Mouse (Mus musculus): ENCODE results near the gene Adamts20. TPM values are rescaled to one million over a fixed set of nuclear protein-coding genes. Genes with fewer than 3 reads are reported as not detected.
A peak's percentile ranks its signal among the peaks of the same experiment; 100 is the strongest.

Adamts20 gene
- polyA plus RNA-seq, 1 experiment, result not detected

GRCm38 (mm10) chr15:94427482-94428214, 37.6 kb downstream of the Adamts20 start:
- Histone ChIP-seq H3K27me3 (ENCODE audit: control insufficient read depth) (no peaks in the 10 kb centered on the region), H3K4me1 (ENCODE audit: control insufficient read depth) (no peaks in the 10 kb centered on the region), H3K4me3 (replicated peaks) (no peak overlapping the region), H3K9me3 (ENCODE audit: control insufficient read depth, low read length) (no peaks in the 10 kb centered on the region), H3K36me3 (ENCODE audit: control insufficient read depth) (no peaks in the 10 kb centered on the region)
- TF ChIP-seq TAL1 (IDR thresholded peaks at IDR 0.05; ENCODE audit: low read length) (no peak), GATA1 (IDR thresholded peaks at IDR 0.05; ENCODE audit: low read length) (no peak)

- Histone ChIP-seq H3K36me3 (ENCODE audit: control insufficient read depth) (no peaks in the 10 kb centered on the region), H3K4me1 (ENCODE audit: control insufficient read depth) (no peaks in the 10 kb centered on the region), H3K9me3 (ENCODE audit: control insufficient read depth, low read length) (no peaks in the 10 kb centered on the region), H3K27me3 (ENCODE audit: control insufficient read depth) (no peaks in the 10 kb centered on the region), H3K4me3 (replicated peaks) (no peak overlapping the region)
- TF ChIP-seq GATA1 (IDR thresholded peaks at IDR 0.05; ENCODE audit: low read length) (no peak), TAL1 (IDR thresholded peaks at IDR 0.05; ENCODE audit: low read length) (no peak)
These were observed 44.7 kb downstream of the Adamts20 start for GRCm38 (mm10) chr15:94420526-94420925.

DNA sequence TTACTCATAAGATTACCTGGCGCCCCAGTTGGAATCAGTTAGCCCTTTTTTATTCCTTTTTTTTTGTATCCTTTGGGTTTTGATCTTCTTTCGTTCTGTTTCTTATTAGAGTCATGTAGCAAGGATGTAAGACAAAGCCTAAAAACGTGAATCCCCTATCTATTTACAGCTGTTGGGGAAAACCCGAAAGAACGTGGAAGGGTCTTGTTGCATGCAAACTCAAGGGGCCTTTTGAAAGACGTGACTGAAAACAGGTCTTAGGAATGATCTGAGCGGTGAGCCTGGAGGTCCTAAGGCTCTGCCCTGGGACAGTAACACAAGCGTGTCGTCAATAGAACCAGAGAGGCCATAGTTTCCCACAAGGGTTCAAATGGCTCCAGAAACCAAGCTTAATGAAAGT, 46.1 kb downstream of the Adamts20 start:
- H3K9me3 ChIP-seq (ENCODE audit: control insufficient read depth, low read length), result no peaks in the 10 kb centered on the region
- no peaks in the 10 kb centered on the region for H3K4me1 ChIP-seq (ENCODE audit: control insufficient read depth)
- H3K36me3 ChIP-seq (ENCODE audit: control insufficient read depth), result no peaks in the 10 kb centered on the region
- no peak for TF ChIP-seq GATA1 (IDR thresholded peaks at IDR 0.05; ENCODE audit: low read length)
- no peak for TF ChIP-seq TAL1 (IDR thresholded peaks at IDR 0.05; ENCODE audit: low read length)
- no peaks in the 10 kb centered on the region for H3K27me3 ChIP-seq (ENCODE audit: control insufficient read depth)
- no peak overlapping the region for H3K4me3 ChIP-seq (replicated peaks)

DNA sequence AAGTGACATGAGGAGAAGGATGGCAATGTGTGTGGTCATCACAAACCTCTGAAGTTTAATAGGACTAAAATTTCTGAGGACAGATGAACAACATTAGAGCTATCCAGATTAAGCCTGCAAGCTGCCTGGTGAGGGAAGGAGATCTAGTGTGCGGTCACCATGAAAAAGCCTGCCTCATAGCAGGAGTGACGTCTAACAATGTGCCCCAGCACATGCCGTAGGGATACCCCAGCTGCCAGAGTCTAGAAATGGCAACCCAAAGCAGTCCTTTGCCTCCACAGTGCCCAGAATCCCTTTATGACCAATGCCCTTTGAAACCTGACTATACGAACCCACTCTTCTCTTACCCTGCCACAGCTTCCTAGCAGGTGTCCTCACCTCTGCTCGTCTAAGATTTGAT, 46.8 kb downstream of the Adamts20 start:
- no peaks in the 10 kb centered on the region for H3K9me3 ChIP-seq (ENCODE audit: control insufficient read depth, low read length)
- H3K36me3 ChIP-seq (ENCODE audit: control insufficient read depth), result no peaks in the 10 kb centered on the region
- no peak for TF ChIP-seq GATA1 (IDR thresholded peaks at IDR 0.05; ENCODE audit: low read length)

DNA sequence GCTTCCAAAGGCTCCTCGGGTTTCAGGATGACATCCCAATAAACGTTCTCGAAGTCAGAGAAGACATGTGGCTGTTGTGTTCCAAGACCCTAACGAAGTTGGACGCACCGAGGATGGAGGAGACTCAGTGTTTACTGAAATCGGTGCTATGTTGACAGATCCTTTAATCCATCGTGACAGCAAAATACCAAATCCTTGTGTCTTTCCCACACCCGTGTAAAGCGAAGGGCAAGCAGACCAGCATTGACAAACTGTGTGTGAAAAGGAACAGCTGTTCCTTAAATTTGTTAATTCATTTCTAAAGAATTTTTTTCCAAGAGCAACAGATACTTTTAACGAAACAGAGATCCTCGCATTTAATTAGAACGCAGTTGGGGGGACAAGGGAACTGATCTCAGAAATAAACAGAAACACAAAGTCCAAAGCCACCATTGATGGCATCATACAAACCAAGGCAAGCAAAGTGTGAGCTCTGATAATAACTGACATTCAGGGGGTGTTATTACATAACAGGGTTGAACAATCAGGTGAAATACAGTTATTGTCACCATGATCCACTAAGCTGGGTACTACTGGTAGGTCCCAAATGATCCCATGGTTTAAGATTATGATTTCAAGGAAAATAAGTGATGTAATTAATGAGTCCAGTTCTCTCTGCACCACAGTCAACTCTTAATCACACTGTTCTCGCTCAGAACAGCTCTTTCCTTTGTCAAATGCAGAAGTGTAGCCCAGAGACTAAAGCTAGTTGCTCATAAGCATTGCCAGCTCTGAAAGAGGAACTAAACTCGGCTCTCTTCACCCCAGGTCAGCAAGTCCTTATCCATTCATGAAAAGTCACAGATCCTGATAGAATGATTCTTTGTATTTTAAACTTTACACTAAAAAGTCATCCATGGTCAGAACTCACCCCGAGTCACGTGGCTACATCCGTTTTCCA, 47.7 kb downstream of the Adamts20 start:
- H3K4me1 ChIP-seq (ENCODE audit: control insufficient read depth), result no peaks in the 10 kb centered on the region
- H3K36me3 ChIP-seq (ENCODE audit: control insufficient read depth), result no peaks in the 10 kb centered on the region

More for the DNA sequence above, 46.8 kb downstream of the Adamts20 start:
- Histone ChIP-seq H3K27me3 (ENCODE audit: control insufficient read depth) (no peaks in the 10 kb centered on the region), H3K4me1 (ENCODE audit: control insufficient read depth) (no peaks in the 10 kb centered on the region), H3K4me3 (replicated peaks) (no peak overlapping the region)

GRCm38 (mm10) chr15:94409832-94410231, 55.4 kb downstream of the Adamts20 start:
- TF ChIP-seq GATA1 (IDR thresholded peaks at IDR 0.05; ENCODE audit: low read length) (no peak), TAL1 (IDR thresholded peaks at IDR 0.05; ENCODE audit: low read length) (no peak)

More for the DNA sequence above, 47.7 kb downstream of the Adamts20 start:
- H3K27me3 ChIP-seq (ENCODE audit: control insufficient read depth), result no peaks in the 10 kb centered on the region
- TF ChIP-seq GATA1 (IDR thresholded peaks at IDR 0.05; ENCODE audit: low read length), result no peak
- TF ChIP-seq TAL1 (IDR thresholded peaks at IDR 0.05; ENCODE audit: low read length), result no peak
- no peak overlapping the region for H3K4me3 ChIP-seq (replicated peaks)
- no peaks in the 10 kb centered on the region for H3K9me3 ChIP-seq (ENCODE audit: control insufficient read depth, low read length)

GRCm38 (mm10) chr15:94406364-94406763, 58.9 kb downstream of the Adamts20 start:
- Histone ChIP-seq H3K27me3 (ENCODE audit: control insufficient read depth) (peaks cover 33% of the 10 kb centered on the region), H3K9me3 (ENCODE audit: control insufficient read depth, low read length) (no peaks in the 10 kb centered on the region), H3K4me3 (replicated peaks) (no peak overlapping the region), H3K36me3 (ENCODE audit: control insufficient read depth) (no peaks in the 10 kb centered on the region), H3K4me1 (ENCODE audit: control insufficient read depth) (peaks cover 4% of the 10 kb centered on the region)
- TF ChIP-seq TAL1 (IDR thresholded peaks at IDR 0.05; ENCODE audit: low read length) (no peak), GATA1 (IDR thresholded peaks at IDR 0.05; ENCODE audit: low read length) (no peak)

More at GRCm38 (mm10) chr15:94409832-94410231, 55.4 kb downstream of the Adamts20 start:
- Histone ChIP-seq H3K27me3 (ENCODE audit: control insufficient read depth) (peaks cover 4% of the 10 kb centered on the region; the same call in 1 of the 2 replicates), H3K36me3 (ENCODE audit: control insufficient read depth) (no peaks in the 10 kb centered on the region), H3K9me3 (ENCODE audit: control insufficient read depth, low read length) (no peaks in the 10 kb centered on the region), H3K4me3 (replicated peaks) (no peak overlapping the region), H3K4me1 (ENCODE audit: control insufficient read depth) (no peaks in the 10 kb centered on the region)

- H3K27me3 ChIP-seq (ENCODE audit: control insufficient read depth), result peaks cover 33% of the 10 kb centered on the region
- TF ChIP-seq GATA1 (IDR thresholded peaks at IDR 0.05; ENCODE audit: low read length) (no peak), TAL1 (IDR thresholded peaks at IDR 0.05; ENCODE audit: low read length) (no peak)
- peak overlapping the region; percentile 47 for H3K4me3 ChIP-seq (replicated peaks)
- H3K36me3 ChIP-seq (ENCODE audit: control insufficient read depth), result no peaks in the 10 kb centered on the region
- no peaks in the 10 kb centered on the region for H3K9me3 ChIP-seq (ENCODE audit: control insufficient read depth, low read length)
- H3K4me1 ChIP-seq (ENCODE audit: control insufficient read depth), result peaks cover 4% of the 10 kb centered on the region
These were observed 61.1 kb downstream of the Adamts20 start for GRCm38 (mm10) chr15:94404071-94404545.
